Mouse (Mus musculus): Measurements from ENCODE around the gene Hexdc.

Gene Hexdc

DNA sequence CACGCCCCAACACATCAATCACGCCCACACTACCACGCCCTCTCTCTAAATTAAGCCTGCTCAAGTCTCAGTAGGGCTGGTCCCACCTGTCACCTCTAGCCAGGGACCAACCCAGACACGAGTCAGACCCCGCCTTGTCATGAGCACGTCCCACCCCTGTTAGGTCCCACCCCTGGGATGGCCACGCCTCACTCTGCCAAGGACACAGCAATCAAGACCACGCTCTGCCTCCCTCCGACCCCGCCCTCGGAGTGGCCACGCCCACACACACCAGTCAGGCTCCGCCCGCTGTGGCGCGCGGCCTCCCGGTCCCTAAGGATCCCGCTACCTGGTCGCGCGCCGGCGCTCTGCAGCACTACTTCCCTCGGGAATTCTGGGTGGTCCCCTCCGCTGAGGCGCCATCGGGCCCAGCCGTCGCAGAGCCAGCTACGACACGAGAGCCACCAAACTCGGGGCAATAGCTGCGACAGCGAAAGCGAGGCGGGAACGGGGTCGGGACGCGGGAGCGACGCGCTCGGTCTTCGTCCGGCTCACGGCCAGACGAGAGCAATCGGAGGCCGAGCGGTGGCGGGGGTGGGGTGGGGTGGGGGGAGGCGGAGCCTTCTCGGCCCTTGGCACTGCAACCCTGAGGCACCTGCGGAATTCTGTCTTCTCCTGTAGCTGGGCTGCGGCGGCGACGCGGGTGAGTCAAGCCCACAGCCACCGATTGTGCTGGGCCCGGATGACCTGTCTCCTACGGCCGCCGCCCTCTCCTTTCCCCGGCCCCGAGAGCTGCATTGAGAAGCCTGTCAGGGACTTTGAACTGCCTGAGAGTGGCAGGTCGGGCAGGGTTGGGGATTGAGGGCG lies at the start of gene Hexdc, which contains the start of gene Ogfod3:
Gene Hexdc (plus strand): TSS at position 273 of the 846 bp plus-strand sequence.
Gene Ogfod3 (minus strand): TSS at position 551 of the 846 bp plus-strand sequence.
- peak; percentile 98 for DNase-seq (ENCODE audit: extremely low spot score, low spot score)

DNA sequence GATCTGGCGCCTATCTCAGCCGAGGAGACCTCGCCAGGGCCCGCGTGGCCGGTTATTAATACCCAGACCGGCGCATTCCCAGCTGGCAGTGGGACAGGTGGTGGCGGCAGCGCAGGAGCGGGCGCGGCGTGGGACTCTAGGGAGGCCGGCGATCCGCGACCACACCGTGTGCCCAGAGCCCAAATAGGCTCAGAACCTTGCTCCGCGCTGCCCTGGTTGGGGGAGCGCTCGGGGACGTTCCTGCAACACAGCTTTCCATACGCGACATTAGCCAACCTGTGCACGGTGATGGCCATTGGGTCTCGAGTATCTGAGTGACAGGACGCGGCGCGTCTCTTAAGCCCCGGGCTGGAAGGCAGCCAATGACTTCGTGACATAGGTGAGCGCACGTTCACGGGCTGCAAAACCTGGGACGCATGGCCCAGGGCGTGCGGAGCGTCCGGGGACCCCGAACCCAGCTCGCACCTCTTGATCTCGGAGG lies 47.8 kb upstream of the Hexdc start:
- peak; percentile 31 for DNase-seq (ENCODE audit: extremely low spot score, low spot score)

DNA sequence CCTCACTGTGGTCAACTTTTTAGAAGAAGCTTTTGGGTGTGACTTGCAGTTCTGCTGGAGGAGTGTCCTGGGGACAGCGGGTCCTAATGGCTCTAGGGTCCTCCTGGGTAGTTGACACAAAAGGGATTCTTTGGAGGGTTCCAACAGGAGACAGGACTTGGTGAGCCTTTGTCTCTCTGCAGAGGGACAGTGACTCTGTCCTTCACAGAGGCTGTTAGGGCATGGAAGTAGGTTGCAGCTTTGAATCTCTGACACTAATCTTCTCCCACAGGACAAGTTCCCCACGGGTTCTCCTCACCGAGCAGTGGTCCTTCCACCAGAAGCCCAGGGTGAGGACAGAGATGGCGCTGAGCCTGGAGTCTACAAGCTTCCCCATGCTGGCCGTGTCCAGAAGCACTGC lies 44.3 kb upstream of the Hexdc start, which contains the start of gene Uts2r:
Gene Uts2r (plus strand): TSS at position 301 of the 400 bp plus-strand sequence.
- DNase-seq (ENCODE audit: extremely low spot score, low spot score) = no peak

DNA sequence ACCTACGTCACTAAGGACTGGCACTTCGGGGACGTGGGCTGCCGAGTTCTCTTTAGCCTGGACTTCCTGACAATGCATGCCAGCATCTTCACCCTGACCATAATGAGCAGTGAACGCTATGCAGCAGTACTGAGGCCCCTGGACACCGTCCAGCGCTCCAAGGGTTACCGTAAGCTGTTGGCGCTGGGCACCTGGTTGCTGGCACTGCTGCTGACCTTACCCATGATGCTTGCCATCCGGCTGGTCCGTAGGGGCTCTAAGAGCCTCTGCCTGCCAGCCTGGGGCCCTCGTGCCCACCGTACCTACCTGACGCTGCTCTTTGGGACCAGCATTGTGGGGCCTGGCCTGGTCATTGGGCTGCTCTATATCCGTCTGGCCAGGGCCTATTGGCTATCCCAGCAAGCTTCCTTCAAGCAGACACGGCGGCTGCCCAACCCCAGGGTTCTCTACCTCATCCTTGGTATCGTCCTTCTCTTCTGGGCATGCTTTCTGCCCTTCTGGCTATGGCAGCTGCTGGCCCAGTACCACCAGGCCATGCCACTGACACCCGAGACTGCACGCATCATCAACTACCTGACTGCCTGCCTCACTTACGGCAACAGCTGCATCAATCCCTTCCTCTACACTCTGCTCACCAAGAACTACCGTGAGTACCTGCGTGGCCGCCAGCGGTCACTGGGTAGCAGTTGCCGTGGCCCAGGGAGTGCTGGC lies 43.4 kb upstream of the Hexdc start:
- DNase-seq (ENCODE audit: extremely low spot score, low spot score) = no peak

DNA sequence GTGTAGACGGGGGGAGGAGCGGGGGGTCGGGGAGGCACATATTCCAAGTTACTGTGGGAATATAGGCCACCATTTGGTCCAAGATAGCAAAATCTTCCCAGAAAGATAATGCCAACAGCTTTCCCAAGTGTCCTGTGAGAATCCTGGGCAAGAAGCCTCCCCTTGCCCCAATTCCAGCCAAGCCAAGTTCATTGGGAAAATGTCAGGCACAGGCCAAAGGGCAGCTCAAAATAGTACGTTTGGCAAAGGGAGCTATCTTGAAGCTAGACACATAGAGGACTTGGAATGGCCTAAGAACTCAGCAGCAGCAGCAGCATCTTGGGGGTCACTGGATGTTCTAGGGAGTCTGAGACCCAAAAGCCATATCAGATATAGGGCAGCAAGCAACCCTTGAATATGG lies 40.5 kb upstream of the Hexdc start:
- DNase-seq (ENCODE audit: extremely low spot score, low spot score) = no peak

DNA sequence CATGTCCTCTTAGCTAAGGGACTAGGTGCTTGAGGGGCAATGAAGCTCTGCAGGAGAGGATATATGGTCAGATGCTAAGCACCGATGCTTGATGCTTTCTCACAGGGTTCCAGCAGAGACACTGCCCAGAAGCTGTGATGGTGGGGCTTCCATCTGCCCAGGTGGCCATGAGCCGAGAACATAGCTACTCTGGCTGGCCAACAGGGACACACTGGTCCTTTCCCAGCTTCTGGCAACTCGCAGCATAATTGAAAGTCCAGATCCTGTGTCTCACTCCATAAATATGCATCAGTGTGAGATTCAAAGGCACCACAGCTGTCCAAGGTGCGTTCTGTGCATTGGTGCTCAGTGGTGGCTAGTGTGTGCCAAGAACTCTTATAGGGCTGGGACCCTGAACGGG lies 31.0 kb upstream of the Hexdc start:
- DNase-seq (ENCODE audit: extremely low spot score, low spot score) = no peak

DNA sequence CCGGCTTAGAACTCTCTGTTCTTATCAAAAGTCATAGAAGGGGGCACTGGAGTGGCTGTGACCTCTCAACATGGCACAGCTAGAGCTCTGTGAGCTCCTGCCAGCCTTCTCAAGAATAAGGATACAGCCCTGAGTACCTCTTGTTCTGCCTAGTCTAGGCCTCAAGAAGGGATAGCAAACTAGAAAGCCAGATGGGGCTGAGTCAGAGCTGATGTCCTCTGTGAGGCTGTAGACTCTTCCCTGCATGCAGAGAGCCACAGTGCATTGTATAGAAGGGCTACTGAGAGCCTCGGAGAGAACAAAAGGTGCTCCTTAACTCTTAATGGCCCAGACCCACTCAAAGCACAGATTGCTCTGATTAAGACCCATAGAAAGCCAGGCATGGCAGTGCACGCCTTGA lies 30.0 kb upstream of the Hexdc start:
- no peak for DNase-seq (ENCODE audit: extremely low spot score, low spot score)

DNA sequence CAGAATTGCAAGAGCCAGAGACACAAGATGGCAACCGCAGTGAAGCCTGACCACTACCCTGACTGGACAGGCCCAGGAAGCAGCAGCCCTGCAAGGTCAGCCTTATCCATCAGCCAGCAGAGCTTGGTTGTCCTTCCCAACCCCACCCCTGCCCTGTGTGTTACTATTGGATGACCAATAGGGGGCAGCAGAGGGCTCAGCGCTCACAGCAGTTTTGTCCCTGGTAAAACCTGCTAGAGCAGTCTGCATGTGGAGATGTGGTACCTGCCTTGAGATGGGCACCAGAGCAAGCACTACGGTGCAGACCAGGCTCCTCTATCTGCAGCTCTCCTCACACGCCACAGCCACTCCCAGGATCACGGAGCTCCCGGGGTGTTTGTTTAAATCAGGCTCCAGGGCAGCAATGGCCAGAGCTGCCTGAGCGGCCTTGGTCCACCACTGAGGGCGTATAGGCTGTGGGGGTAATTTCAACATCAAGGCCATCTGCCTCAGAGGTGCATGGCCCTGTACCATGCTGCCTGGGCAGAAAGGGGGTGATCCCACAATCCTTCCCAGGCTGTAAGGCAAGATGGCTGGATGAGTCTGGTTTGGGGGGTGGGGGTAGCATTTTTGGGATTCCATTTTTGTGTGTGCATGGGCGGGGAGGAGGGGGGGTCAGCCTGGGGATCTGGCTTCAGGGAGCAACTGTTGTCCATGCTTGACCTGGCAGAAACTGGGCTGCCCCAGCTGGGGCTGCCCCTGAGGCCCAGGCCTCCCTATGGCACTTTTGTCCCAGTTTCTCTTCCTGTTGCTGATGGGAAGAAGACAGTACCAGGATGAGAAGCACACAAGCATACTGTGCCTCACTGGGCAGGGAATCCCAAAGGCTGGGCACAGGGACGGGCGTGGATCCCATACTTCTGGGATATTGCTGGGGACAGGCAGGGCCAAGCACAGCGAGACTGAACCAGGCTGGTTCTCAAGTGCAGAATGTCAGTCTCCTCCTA lies 27.7 kb upstream of the Hexdc start:
- DNase-seq (ENCODE audit: extremely low spot score, low spot score) = peak; percentile 60

DNA sequence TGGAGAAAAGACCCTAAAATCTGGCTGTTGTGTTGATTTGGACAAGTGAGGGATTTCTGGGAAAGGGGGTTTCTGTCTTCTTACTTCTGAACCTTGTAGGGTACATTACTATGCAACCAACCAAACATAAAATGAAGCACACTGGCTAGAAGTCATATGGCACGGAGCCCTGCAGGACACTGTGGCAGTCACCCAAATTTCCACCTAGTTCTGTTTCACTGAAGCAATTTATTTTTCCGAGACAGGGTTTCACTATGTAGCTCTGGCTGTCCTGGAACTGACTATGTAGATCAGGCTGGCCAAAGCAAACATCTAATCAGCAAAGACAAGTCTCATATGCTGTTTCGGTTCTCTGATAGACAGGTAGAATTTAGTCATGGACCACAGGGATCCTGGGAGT lies 14.6 kb upstream of the Hexdc start:
- no peak for DNase-seq (ENCODE audit: extremely low spot score, low spot score)

DNA sequence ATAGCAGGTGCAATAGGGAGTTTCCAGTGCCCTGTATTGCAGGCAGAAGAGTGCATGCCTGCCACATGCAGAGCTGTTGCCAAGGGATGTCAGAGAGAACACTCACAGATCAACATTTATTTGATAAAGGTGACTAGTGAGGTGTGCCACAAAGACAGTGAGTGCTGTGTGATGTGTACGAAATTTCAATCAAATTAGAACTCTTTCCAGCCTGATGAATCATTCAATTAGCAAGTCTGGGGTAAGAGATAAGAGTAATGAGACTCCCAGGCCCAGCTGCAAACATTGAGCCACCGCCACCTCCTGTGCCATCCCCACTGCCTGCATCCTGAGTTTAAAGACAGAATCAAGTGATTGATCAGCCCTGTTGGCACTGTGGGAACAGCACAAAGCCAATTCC lies 11.5 kb upstream of the Hexdc start:
- DNase-seq (ENCODE audit: extremely low spot score, low spot score) = no peak

DNA sequence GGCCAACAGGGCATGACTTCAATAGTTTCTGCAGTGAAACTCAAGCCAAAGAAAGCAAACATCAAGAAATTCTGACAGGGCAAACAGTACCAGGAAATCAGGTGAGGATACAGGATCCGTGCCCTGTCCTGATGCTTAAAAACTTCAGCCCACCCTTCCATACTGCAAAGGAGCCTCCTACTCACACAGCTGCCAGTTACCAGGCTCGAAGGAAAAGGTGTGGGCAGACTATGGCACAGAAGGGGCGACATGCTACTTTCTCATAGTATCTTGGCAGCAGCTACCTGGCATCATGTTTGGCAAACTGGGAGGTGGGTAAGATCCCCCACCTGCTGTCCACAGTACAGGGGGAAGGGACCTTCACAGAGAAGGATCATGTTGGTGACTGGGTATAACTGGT lies 10.8 kb upstream of the Hexdc start:
- DNase-seq (ENCODE audit: extremely low spot score, low spot score) = no peak

DNA sequence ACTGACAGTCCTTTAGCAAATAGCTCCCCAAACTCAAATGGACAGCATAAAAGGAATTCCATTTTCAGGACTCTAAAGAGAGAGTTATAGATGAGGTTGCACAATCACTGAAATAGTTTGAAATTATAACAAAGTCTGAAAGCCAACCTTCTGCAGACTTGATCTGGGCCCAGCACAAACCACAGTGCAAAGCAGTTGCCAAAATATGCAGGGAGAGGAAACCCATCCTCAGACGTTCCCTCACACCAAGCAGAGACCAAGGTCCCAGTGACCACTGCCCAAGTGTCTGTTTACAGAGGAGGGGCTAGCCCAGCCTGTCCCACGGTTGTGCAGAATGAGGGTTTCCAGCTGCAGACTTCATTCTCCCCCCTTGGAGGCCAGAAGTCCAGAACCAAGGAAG lies 5.6 kb upstream of the Hexdc start:
- no peak for DNase-seq (ENCODE audit: extremely low spot score, low spot score)

DNA sequence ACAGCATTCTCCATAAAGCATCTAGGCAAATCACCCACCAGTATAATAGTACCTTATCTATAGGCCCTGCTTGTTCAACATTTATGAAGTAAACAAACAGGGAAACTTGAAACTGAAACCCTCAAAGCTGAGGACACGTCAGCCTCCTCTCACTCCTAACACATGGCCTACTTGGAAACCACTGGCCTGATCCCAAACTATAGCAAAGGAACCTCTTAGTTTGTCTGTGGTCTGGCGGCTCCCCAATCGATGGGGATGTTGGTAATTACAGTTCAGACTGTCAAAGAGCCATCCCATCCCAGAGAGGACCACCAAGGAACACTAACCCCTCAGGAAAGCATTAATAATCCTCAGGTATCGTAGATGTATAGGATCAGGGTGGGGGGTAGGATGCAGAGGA lies 4.4 kb upstream of the Hexdc start:
- DNase-seq (ENCODE audit: extremely low spot score, low spot score) = no peak

DNA sequence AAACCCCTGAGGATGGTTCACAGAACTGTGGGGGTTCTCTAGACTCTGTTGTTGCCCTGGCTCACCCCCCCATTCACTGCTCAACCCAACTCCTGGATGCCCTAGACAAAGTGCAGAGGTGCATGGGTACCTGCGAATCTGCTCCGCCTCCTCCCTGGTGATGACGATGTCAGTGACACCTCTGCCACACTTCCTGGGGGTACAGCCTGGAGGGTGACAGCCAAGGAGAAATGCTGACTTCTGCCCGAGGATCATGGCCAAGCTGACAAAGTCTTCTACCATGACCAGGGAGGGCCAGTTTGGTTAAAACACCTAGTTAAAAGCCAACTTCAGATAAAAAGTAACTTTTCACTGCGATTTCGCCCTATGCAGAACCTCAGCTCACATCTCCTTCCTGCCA lies 3.5 kb upstream of the Hexdc start:
- no peak for DNase-seq (ENCODE audit: extremely low spot score, low spot score)

DNA sequence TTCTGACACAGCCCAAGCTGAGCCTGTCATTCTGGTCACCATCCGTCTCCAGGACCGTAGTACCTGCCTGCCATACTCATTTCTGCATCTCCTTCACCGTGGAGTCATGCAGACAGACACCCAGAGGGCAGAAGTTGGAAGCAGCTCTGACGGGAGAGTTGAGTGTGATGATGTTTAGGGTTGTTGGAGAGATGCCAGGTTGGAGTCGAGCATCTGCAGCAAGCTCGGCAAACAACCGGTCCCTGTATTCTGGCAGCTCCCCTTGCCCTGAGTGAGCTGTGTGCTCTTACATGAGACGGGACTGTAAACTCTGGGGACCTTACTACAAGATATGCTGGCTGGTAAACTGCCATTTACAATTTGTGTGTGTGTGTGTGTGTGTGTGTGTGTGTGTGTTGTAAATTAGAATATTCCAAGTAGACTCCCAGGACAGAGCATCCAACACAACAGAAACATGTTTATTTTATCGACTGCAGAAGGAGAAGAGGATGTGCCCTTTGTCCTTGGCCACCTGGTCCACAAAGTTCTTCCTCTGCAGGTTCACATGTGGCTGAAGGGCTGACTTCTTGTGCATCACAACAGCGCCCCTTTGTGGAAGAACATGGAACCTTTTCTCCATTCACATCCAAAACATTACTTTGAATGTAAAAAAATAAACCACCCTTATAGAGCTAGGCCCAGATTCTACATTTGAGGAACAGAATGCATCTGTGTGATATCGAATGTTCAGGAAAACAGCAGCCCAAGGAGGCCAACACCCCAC lies 2.6 kb upstream of the Hexdc start:
- DNase-seq (ENCODE audit: extremely low spot score, low spot score) = no peak

DNA sequence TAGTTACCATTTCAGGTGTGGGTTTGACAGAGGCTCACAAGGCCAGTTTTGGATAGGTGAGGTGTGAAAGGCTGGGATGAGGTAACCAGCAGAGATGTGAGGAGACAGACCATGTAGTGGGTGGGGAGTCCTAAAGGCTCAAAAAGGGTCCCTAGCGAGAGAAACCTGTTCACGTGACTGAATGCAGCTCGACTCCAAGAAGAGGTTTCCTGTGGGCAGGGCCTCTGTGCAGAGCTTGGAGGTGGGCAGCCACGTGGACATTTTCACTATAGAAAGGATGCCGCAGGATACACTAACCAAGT lies 423 bp upstream of the Hexdc start:
- no peak for DNase-seq (ENCODE audit: extremely low spot score, low spot score)

DNA sequence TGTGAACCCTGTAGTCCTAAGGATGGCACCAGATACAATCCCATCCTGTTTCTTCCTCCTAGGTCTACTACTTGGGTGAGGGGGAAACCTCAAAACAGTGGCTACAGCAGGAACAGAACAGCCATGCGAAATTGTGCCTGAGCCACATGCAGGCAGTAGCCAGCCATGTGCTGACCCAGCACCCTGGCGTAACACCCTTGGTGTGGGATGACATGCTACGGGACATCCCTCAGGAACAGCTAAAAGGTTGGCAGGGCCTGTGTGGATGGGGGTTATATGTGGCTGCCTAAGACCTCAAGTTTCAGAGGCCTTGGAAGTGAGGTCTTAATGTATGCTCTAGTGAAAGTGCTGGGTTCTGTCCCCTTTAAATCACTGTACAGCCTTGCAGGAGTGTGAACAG lies 12.6 kb downstream of the Hexdc start:
- no peak for DNase-seq (ENCODE audit: extremely low spot score, low spot score)

DNA sequence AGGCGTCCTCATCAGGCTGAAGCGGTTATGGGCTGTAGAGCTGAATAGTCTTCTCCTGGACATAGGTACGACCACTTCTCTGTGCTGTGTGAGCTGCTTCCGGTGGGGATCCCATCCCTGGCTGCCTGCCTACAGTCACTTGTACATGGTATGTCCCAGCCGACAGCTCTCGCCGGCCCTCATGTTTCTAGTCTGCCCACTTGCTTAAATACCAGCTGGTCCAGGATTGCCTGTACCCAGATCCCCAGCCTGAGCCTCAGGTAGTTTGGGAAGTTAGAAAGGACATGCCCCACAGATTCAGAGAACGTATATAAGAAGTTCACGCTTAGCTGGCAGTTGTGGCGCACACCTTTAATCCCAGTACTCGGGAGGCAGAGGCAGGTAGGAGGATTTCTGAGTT lies 15.5 kb downstream of the Hexdc start:
- no peak for DNase-seq (ENCODE audit: extremely low spot score, low spot score)

DNA sequence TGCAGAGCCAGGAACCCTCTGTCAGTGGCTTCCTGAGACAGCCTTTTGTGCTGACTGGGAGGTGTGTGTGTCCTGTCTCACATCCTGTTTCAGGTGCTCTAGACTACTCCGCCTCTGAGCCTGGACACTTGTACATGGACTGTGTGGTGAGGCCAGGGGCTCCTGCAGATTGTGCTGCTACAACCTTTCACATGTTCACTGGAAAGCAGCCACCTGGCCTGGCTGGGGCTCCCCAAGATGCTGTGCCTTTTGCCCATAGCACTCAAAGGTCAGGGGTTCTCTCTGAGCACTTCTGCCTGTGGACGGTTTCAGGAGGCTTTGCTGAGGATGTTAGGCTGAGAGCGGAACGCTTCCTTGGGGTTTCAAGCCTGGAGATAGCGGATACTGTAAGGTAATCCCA lies 16.5 kb downstream of the Hexdc start:
- DNase-seq (ENCODE audit: extremely low spot score, low spot score) = no peak

DNA sequence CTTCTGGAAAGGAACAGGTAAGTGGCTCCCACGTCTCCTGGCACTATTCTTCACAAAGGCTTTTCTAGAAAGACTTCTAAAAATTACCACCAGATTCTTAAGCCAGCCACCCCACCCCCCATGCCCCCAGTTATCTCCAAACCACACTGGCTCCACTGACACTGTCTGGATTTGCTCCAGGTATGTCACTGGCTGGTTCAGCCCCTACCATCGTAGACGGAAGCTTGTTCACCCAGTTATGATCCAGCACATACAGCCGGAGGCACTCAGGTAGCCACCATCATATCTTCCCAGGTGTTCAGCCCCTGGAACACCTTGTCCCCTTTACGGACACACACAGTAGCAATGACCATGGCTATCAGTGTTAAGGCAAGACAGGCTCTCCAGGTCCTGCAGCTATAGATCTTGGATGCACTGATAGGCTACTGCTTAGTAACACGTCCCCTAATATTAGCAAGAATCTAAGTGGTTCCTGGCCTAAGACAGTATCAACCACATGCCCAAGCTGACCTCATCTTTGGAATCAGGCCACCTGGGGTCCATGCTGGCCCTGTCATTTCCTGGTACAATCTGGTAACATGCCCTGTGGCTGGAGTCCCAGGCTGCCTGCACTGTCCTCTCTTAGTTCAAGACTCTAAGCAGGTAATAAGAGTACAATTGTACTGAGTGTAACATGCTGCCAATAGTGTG lies 17.2 kb downstream of the Hexdc start:
- DNase-seq (ENCODE audit: extremely low spot score, low spot score) = no peak
